Mouse (Mus musculus): ENCODE data around the gene Lsamp. TPM values are rescaled to one million over a fixed set of nuclear protein-coding genes. Genes with fewer than 3 reads are reported as not detected.

Gene Lsamp
- total RNA-seq, 2 experiments from 2014 or later, result 5.7 to 7.0 TPM

GRCm38 (mm10) chr16:42190114-42191045 is 2206.2 kb downstream of the Lsamp start:
- peak; percentile 92 to 94 for DNase-seq

Small RNA genes lying within 50 kb of the gene (microRNA-seq; reads per million reads assigned to microRNA genes)
- not detected for gene Gm27887
- gene Gm47276, result not detected
